Mouse (Mus musculus) cortical plate, adult 2 months (tissue): ENCODE data around the gene Senp8.

Experiments
- CTCF ChIP-seq: fragments of 200-500 bp; IDR thresholded peaks from 2 replicates; pipeline ENCODE4 v1.5.1; 2011; ENCODE audit warnings: mild to moderate bottlenecking, control low read depth, low read length; ENCODE audit not compliant: insufficient read depth; ENCODE audit errors: extremely low read depth
- POLR2A ChIP-seq: fragments of 200-500 bp; IDR thresholded peaks from 2 replicates; pipeline ENCODE4 v1.6.1; 2011; ENCODE audit warnings: mild to moderate bottlenecking, low read length, control low read depth; ENCODE audit not compliant: insufficient read depth; ENCODE audit errors: extremely low read depth

DNA sequence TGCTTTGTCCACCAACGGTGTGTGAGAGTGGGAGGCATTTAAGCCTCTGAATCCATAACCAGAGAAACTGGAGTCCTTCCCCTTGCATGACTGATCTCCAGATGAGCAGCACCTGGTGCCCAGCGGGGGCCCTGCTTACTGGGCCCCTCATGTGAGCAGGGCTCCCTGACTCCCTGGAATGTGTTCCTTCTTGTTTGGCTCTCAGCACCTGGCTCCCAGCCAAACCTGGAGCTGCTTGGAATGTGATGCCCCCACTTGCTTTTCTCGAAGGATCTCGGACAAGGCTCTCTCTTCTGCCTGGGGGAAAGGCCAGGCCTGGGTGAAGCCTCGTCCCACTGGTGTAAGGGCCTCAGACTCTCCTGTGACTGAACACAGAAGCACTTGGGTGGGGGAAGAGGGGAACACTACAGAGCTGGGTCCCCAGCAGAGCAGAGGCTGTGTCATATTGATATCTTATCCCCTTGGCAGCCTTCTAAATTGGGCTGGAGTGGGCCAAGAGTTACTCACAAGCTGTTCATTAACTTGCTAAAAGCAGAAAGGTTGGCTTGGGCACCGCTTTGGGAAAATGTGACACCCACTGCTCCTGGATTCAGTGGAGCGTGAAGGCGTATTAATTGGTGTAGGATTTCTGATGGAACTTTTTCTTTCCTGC lies 26.6 kb downstream of the Senp8 start:
- TF ChIP-seq CTCF (no peak), POLR2A (no peak)
